Mouse (Mus musculus): ENCODE measurements around the gene Akap10.

- no peak for TF ChIP-seq GATA1 (IDR thresholded peaks at IDR 0.05; ENCODE audit: low read length)
- TF ChIP-seq TAL1 (IDR thresholded peaks at IDR 0.05; ENCODE audit: low read length) = no peak
These were observed 25.9 kb upstream of the Akap10 start for GRCm38 (mm10) chr11:61955951-61956350.
